Mouse (Mus musculus) intestine, postnatal 0 days (tissue): ENCODE data around the gene Rab3d. TPM values are rescaled to one million over a fixed set of nuclear protein-coding genes. Genes with fewer than 3 reads are reported as not detected.

Experiments
- ATAC-seq: fragments of 200-750 bp; cut with Nextera tagmentation; 2 replicates; pipeline ENCODE4 v1.8.0; 2017; ENCODE audit warnings: mild to moderate bottlenecking, moderate TSS enrichment, moderate library complexity
- H3K27ac ChIP-seq: fragments of 300-500 bp; sonication (generic); 2 replicates; pipeline ENCODE4 v1.5.1; 2014; ENCODE audit warnings: mild to moderate bottlenecking, low read depth, low read length, moderate library complexity
- H3K27me3 ChIP-seq: fragments of 300-500 bp; sonication (generic); replicated peaks from 2 replicates; pipeline ENCODE4 v1.6.1; 2014; ENCODE audit warnings: low read length, mixed read lengths; ENCODE audit not compliant: control insufficient read depth, insufficient read depth
- H3K36me3 ChIP-seq: fragments of 300-500 bp; sonication (generic); 2 replicates; pipeline ENCODE4 v1.6.1; 2014; ENCODE audit warnings: mild to moderate bottlenecking, moderate library complexity; ENCODE audit not compliant: control insufficient read depth, insufficient read depth
- H3K4me1 ChIP-seq: fragments of 300-500 bp; sonication (generic); replicated peaks from 2 replicates; pipeline ENCODE4 v1.6.1; 2014; ENCODE audit warnings: antibody characterized with exemption, low read length, mixed read lengths; ENCODE audit not compliant: control insufficient read depth, insufficient read depth
- H3K4me2 ChIP-seq: fragments of 300-500 bp; sonication (generic); replicated peaks from 2 replicates; pipeline ENCODE4 v1.6.1; 2014; ENCODE audit warnings: low read depth, mild to moderate bottlenecking, moderate library complexity
- H3K4me3 ChIP-seq: fragments of 300-500 bp; sonication (generic); 2 replicates; pipeline ENCODE4 v1.5.1; 2014; ENCODE audit warnings: low read depth, low read length
- H3K9ac ChIP-seq: fragments of 300-500 bp; sonication (generic); 2 replicates; pipeline ENCODE4 v1.6.1; 2014; ENCODE audit warnings: mild to moderate bottlenecking, low read depth, low read length
- H3K9me3 ChIP-seq: fragments of 300-500 bp; sonication (generic); 2 replicates; pipeline ENCODE4 v1.6.1; 2016; ENCODE audit warnings: mixed run types; ENCODE audit not compliant: control insufficient read depth
- CTCF ChIP-seq: sonication (generic); IDR thresholded peaks from 2 replicates; pipeline ENCODE4 v1.5.1; 2016; ENCODE audit warnings: low read depth, mild to moderate bottlenecking, control low read depth, antibody characterized with exemption, moderate library complexity
- WGBS: fragments of 180-500 bp; shearing (Covaris S2); extraction: QIAGEN DNeasy Blood & Tissue Kit; methylation state at CpG from one replicate; pipeline ENCODE4 v1.1.7; 2014; 5-methylcytosine and 5-hydroxymethylcytosine counted together
- polyA plus RNA-seq: library from polyadenylated mRNA; unstranded; fragments of >200 nt; fragmentation: Nextera tagmentation; extraction: Ambion mirVana; gene quantifications from 2 replicates; pipeline ENCODE4 v1.2.1, GENCODE M21; 2015

Gene Rab3d
- polyA plus RNA-seq, 1 experiment from 2014 or later: 19.9 TPM

- no peak overlapping the region for H3K4me2 ChIP-seq
- H3K27ac ChIP-seq: no peak overlapping the region
- H3K36me3 ChIP-seq: no peaks in the 10 kb centered on the region
- TF ChIP-seq CTCF: peak; percentile 50
- peaks cover 34% of the 10 kb centered on the region for H3K27me3 ChIP-seq
- no peak overlapping the region for H3K4me3 ChIP-seq
- H3K9me3 ChIP-seq: no peaks in the 10 kb centered on the region
- no peak overlapping the region for H3K9ac ChIP-seq
- 25% methylated on average over 26 of the region's 26 CpGs for WGBS
- H3K4me1 ChIP-seq: no peaks in the 10 kb centered on the region; the same call in 1 of the 2 replicates
- no peak for ATAC-seq
These were observed 42.7 kb upstream of the Rab3d start for GRCm38 (mm10) chr9:21960558-21961208.

- no peak for ATAC-seq
- H3K4me2 ChIP-seq: no peak overlapping the region
- WGBS: 51% methylated on average over 9 of the region's 9 CpGs
- H3K4me3 ChIP-seq: no peak overlapping the region
- H3K9me3 ChIP-seq: no peaks in the 10 kb centered on the region
- no peaks in the 10 kb centered on the region for H3K36me3 ChIP-seq
- H3K27ac ChIP-seq: no peak overlapping the region
- no peaks in the 10 kb centered on the region; the same call in 1 of the 2 replicates for H3K4me1 ChIP-seq
- H3K27me3 ChIP-seq: peaks cover 34% of the 10 kb centered on the region
- no peak overlapping the region for H3K9ac ChIP-seq
- no peak for TF ChIP-seq CTCF
These were observed 42.1 kb upstream of the Rab3d start for GRCm38 (mm10) chr9:21960135-21960534.

GRCm38 (mm10) chr9:21959244-21959643, 41.3 kb upstream of the Rab3d start:
- H3K9ac ChIP-seq: no peak overlapping the region
- peaks cover 34% of the 10 kb centered on the region for H3K27me3 ChIP-seq
- 90% methylated on average over 7 of the region's 7 CpGs for WGBS
- no peak overlapping the region for H3K4me2 ChIP-seq
- H3K4me3 ChIP-seq: no peak overlapping the region
- H3K4me1 ChIP-seq: no peaks in the 10 kb centered on the region; the same call in 1 of the 2 replicates
- H3K36me3 ChIP-seq: no peaks in the 10 kb centered on the region
- H3K9me3 ChIP-seq: no peaks in the 10 kb centered on the region
- no peak overlapping the region for H3K27ac ChIP-seq
- TF ChIP-seq CTCF: no peak
- ATAC-seq: no peak

GRCm38 (mm10) chr9:21958372-21958771, 40.4 kb upstream of the Rab3d start:
- ATAC-seq: no peak
- TF ChIP-seq CTCF: no peak
- H3K27ac ChIP-seq: no peak overlapping the region
- H3K4me2 ChIP-seq: no peak overlapping the region
- 80% methylated on average over 5 of the region's 5 CpGs for WGBS
- no peaks in the 10 kb centered on the region for H3K9me3 ChIP-seq
- no peaks in the 10 kb centered on the region for H3K36me3 ChIP-seq
- H3K9ac ChIP-seq: no peak overlapping the region
- H3K4me3 ChIP-seq: no peak overlapping the region
- H3K27me3 ChIP-seq: peaks cover 31% of the 10 kb centered on the region
- H3K4me1 ChIP-seq: no peaks in the 10 kb centered on the region; the same call in 1 of the 2 replicates

- Histone ChIP-seq H3K27ac (peak within 1 kb of the TSS; percentile 85), H3K4me3 (peak within 1 kb of the TSS; percentile 67), H3K4me1 (no peaks in the 10 kb centered on the region), H3K4me2 (peak within 1 kb of the TSS; percentile 53), H3K9ac (peak within 1 kb of the TSS; percentile 60), H3K36me3 (no peaks in the 10 kb centered on the region), H3K27me3 (peaks cover 6% of the 10 kb centered on the region; the same call in 1 of the 2 replicates), H3K9me3 (no peaks in the 10 kb centered on the region)
- TF ChIP-seq CTCF: no peak
- ATAC-seq: peak; percentile 98
- under 1% methylated on average over 54 of the region's 54 CpGs for whole genome bisulfite sequencing
These were observed 37.7 kb upstream of the Rab3d start, which contains the start of gene Swsap1 for GRCm38 (mm10) chr9:21955570-21956281. TSS of gene Swsap1 (plus strand) at chr9:21955755.

GRCm38 (mm10) chr9:21955225-21955569, 37.2 kb upstream of the Rab3d start:
- peak; percentile 62 for TF ChIP-seq CTCF
- Histone ChIP-seq H3K9ac (no peak overlapping the region), H3K9me3 (no peaks in the 10 kb centered on the region), H3K27ac (peak overlapping the region; percentile 1; the same call in 1 of the 2 replicates), H3K36me3 (no peaks in the 10 kb centered on the region), H3K27me3 (peaks cover under 1% of the 10 kb centered on the region; the same call in 1 of the 2 replicates), H3K4me2 (peak overlapping the region; percentile 53), H3K4me3 (peak overlapping the region; percentile 67), H3K4me1 (no peaks in the 10 kb centered on the region)
- WGBS: under 1% methylated on average over 18 of the region's 18 CpGs
- ATAC-seq: peak; percentile 50
